Mouse (Mus musculus) megakaryocyte, embryonic 14.5 days (primary cell): ENCODE measurements around the gene Ppp2ca. TPM values are rescaled to one million over a fixed set of nuclear protein-coding genes. Genes with fewer than 3 reads are reported as not detected.
"Not testable (repeated sequence)": the region's sequence is repeated elsewhere in the genome, so short reads cannot be mapped to it uniquely, and the experiment has no call there.

Source experiments
- H3K27me3 ChIP-seq: replicated peaks from 2 replicates; pipeline ENCODE3; 2012; ENCODE audit warnings: inconsistent platforms
- H3K36me3 ChIP-seq: replicated peaks from 2 replicates; pipeline ENCODE3; 2012; ENCODE audit warnings: low read length, inconsistent platforms, mixed read lengths
- H3K4me1 ChIP-seq: 2 replicates; pipeline ENCODE4 v1.6.1; 2012; ENCODE audit warnings: inconsistent platforms
- H3K4me3 ChIP-seq: replicated peaks from 2 replicates; pipeline ENCODE3; 2012; ENCODE audit warnings: moderate library complexity, mild to moderate bottlenecking, inconsistent platforms
- H3K9me3 ChIP-seq: 2 replicates; pipeline ENCODE4 v1.6.1; 2012; ENCODE audit warnings: inconsistent platforms
- FLI1 ChIP-seq: IDR thresholded peaks from 2 replicates; pipeline ENCODE4 v1.6.1; 2012; ENCODE audit warnings: low read length, inconsistent platforms, mixed read lengths
- GATA1 ChIP-seq: IDR thresholded peaks from 3 replicates; pipeline ENCODE4 v1.6.1; 2012; ENCODE audit warnings: mixed read lengths, low read length, inconsistent platforms, borderline replicate concordance
- polyA plus RNA-seq: library from polyadenylated mRNA; stranded (reverse); fragments of >175 nt; gene quantifications from 2 replicates; pipeline ENCODE4 v1.2.3, GENCODE M21; 2012; ENCODE audit warnings: low replicate concordance; ENCODE audit not compliant: insufficient read depth

The Ppp2ca gene
- polyA plus RNA-seq, 1 experiment: 8.0 TPM

GRCm38 (mm10) chr11:52128316-52129061 is 30.0 kb downstream of the Ppp2ca start:
- Histone ChIP-seq H3K4me3 (no peak overlapping the region), H3K27me3 (no peaks in the 10 kb centered on the region), H3K9me3 (no peaks in the 10 kb centered on the region), H3K36me3 (peaks cover 45% of the 10 kb centered on the region), H3K4me1 (peaks cover 41% of the 10 kb centered on the region)
- TF ChIP-seq GATA1: no peak
- TF ChIP-seq FLI1: no peak

- Histone ChIP-seq H3K36me3 (peaks cover 38% of the 10 kb centered on the region), H3K4me3 (no peak overlapping the region), H3K9me3 (no peaks in the 10 kb centered on the region), H3K27me3 (no peaks in the 10 kb centered on the region), H3K4me1 (peaks cover 38% of the 10 kb centered on the region)
- TF ChIP-seq GATA1 (no peak), FLI1 (no peak)
Measured at GRCm38 (mm10) chr11:52129171-52129570, 30.7 kb downstream of the Ppp2ca start.

- TF ChIP-seq GATA1 (no peak), FLI1 (no peak)
- H3K4me1 ChIP-seq: peaks cover 32% of the 10 kb centered on the region
- H3K27me3 ChIP-seq: no peaks in the 10 kb centered on the region
- H3K4me3 ChIP-seq: no peak overlapping the region
- H3K36me3 ChIP-seq: peaks cover 32% of the 10 kb centered on the region
- H3K9me3 ChIP-seq: no peaks in the 10 kb centered on the region
Measured at GRCm38 (mm10) chr11:52129621-52130450, 31.4 kb downstream of the Ppp2ca start.

- Histone ChIP-seq H3K4me3 (no peak overlapping the region), H3K36me3 (peaks cover 25% of the 10 kb centered on the region), H3K9me3 (peaks cover 5% of the 10 kb centered on the region), H3K27me3 (no peaks in the 10 kb centered on the region), H3K4me1 (peaks cover 27% of the 10 kb centered on the region)
- no peak for TF ChIP-seq FLI1
- no peak for TF ChIP-seq GATA1
Measured at GRCm38 (mm10) chr11:52130451-52131068, 32.1 kb downstream of the Ppp2ca start.

- not testable (repeated sequence) for H3K36me3 ChIP-seq, H3K27me3 ChIP-seq, H3K4me1 ChIP-seq, H3K4me3 ChIP-seq, H3K9me3 ChIP-seq
Measured at GRCm38 (mm10) chr11:52143675-52144074, 45.2 kb downstream of the Ppp2ca start.

GRCm38 (mm10) chr11:52145428-52145827 is 46.9 kb downstream of the Ppp2ca start, which contains the start of gene Olfr1373:
Gene Olfr1373, minus strand, starts transcription at chr11:52145528.
- H3K4me1 ChIP-seq, H3K4me3 ChIP-seq, H3K9me3 ChIP-seq, H3K27me3 ChIP-seq, H3K36me3 ChIP-seq: not testable (repeated sequence)

GRCm38 (mm10) chr11:52163926-52164325 is 65.4 kb downstream of the Ppp2ca start:
- Histone ChIP-seq H3K27me3 (peaks cover 27% of the 10 kb centered on the region), H3K36me3 (no peaks in the 10 kb centered on the region), H3K4me1 (peaks cover 17% of the 10 kb centered on the region), H3K9me3 (peaks cover 7% of the 10 kb centered on the region; the same call in 1 of the 2 replicates), H3K4me3 (peak overlapping the region; percentile 56)
- TF ChIP-seq GATA1 (no peak), FLI1 (no peak)

GRCm38 (mm10) chr11:52167126-52167525 is 68.6 kb downstream of the Ppp2ca start:
- Histone ChIP-seq H3K36me3 (no peaks in the 10 kb centered on the region), H3K9me3 (peaks cover 7% of the 10 kb centered on the region; the same call in 1 of the 2 replicates), H3K4me3 (peak overlapping the region; percentile 79), H3K27me3 (peaks cover 35% of the 10 kb centered on the region), H3K4me1 (peaks cover 17% of the 10 kb centered on the region)
- TF ChIP-seq FLI1: no peak

GRCm38 (mm10) chr11:52167901-52168302 is 69.4 kb downstream of the Ppp2ca start:
- not testable (repeated sequence) for H3K9me3 ChIP-seq, H3K36me3 ChIP-seq
- Histone ChIP-seq H3K4me1 (peaks cover 17% of the 10 kb centered on the region), H3K4me3 (peak overlapping the region; percentile 88), H3K27me3 (peaks cover 35% of the 10 kb centered on the region)

GRCm38 (mm10) chr11:52168461-52168860 is 70.0 kb downstream of the Ppp2ca start:
- Histone ChIP-seq H3K9me3 (no peaks in the 10 kb centered on the region; the same call in 1 of the 2 replicates), H3K4me1 (peaks cover 17% of the 10 kb centered on the region), H3K27me3 (peaks cover 30% of the 10 kb centered on the region), H3K4me3 (peak overlapping the region; percentile 84), H3K36me3 (no peaks in the 10 kb centered on the region)
- TF ChIP-seq GATA1: no peak
- TF ChIP-seq FLI1: no peak

Other genes starting within 250 kb of the Ppp2ca start
- gene Jade2, start 241.0 kb upstream of the Ppp2ca start, polyA plus RNA-seq: 0.26 and 3.6 TPM in 2 replicates
- 17.5 and 17.7 TPM in 2 replicates for gene Cdkn2aipnl, start 131.0 kb upstream of the Ppp2ca start, polyA plus RNA-seq
- 39.2 and 171 TPM in 2 replicates for gene Ube2b, start 97.9 kb upstream of the Ppp2ca start, polyA plus RNA-seq
- gene Cdkl3, start 94.5 kb upstream of the Ppp2ca start, polyA plus RNA-seq: 1.3 TPM in 1 of 2 replicates, not detected in the other
- gene Olfr1373, start 46.8 kb downstream of the Ppp2ca start, polyA plus RNA-seq: not detected in 2 replicates
- gene Olfr1371, start 115.3 kb downstream of the Ppp2ca start, polyA plus RNA-seq: not detected in 2 replicates
- 1.6 and 14.4 TPM in 2 replicates for gene Skp1a, start 133.3 kb downstream of the Ppp2ca start, polyA plus RNA-seq
- 0.38 TPM in 1 of 2 replicates, not detected in the other for gene Tcf7, start 184.3 kb downstream of the Ppp2ca start, polyA plus RNA-seq